Mouse (Mus musculus) C2C12 (cell line): ENCODE measurements around the gene Tgif1.

ENCODE experiments used
- CTCF ChIP-seq: IDR thresholded peaks from one replicate; pipeline ENCODE4 v1.5.1; 2011; ENCODE audit not compliant: control insufficient read depth, insufficient read depth, insufficient read length
- USF1 ChIP-seq: IDR thresholded peaks from one replicate; pipeline ENCODE4 v1.6.1; 2011; ENCODE audit warnings: low read depth, mild to moderate bottlenecking, control low read depth, moderate library complexity

DNA sequence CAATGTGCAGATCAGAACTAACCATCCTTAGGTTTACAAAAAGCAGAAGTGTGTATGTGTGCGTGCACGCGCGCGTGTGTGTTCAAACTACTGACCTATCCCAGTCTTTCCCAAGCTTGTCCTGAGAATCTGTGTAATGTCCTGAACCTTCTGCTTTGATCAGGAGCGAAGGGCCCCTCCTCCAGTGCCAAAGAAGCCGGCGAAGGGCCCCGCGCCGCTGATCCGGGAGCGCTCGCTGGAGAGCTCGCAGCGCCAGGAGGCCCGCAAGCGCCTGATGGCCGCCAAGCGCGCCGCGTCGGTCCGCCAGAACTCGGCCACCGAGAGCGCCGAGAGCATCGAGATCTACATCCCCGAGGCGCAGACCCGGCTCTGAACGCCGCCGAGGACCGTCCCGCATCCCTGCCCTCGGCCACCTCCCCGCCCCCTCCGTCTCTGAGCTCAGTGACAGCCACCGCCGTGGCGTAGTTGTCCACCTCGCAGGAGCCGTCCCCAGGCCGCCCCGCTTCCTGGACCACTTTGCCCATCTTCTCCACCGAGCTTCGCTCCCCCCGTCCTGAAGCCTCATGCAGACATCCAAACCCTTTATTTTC lies 35.4 kb downstream of the Tgif1 start:
- no peak for TF ChIP-seq CTCF
- no peak for TF ChIP-seq USF1
